ENCODE assay signal across 8 mouse cellular contexts in the genomic region with DNA sequence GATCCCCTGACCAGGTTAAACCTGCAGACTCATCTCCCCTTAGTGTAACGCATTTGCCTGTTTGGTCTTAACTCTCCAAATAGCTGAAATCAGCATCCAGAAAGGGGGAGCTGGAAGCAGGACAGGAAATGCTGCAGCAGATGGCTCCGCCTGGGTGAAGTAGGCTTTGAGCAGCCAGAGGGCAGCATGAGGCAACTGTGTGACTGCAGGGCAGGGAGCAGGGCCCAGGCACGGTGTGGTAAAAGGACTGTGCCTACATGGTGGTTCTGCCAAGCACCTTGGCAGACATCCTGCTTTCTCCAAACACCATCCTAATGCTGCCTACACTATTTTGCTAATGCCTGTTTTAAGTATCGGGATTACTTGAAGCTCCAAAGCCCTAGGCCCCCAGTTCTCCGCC.
A peak's percentile ranks its signal among the peaks of the same experiment; 100 is the strongest.
DNase-seq lines count a peak whose midpoint lies in the region; ATAC-seq and TF ChIP-seq lines count a peak whose summit lies in the region.

No protein-coding gene starts in this region.

- in situ Hi-C loops in ES-E14 (cut with MboI; ENCODE audit: low sequenced_read_pairs in 2 of 2, unreplicated experiment in 2 of 2): no loop called here

- peak; percentile 91 for ATAC-seq in megakaryocyte progenitor cell, adult 5-6 weeks (replicated peaks; ENCODE audit: poor library complexity)
- ATAC-seq in stomach, embryonic 14.5 days (ENCODE audit: insufficient number of reproducible peaks, insufficient read depth, low FRiP score, low read depth): 0 out of 2 replicates have a peak, but pooled peaks have one; percentile 71
- no peak for ATAC-seq in megakaryocyte-erythroid progenitor cell, adult 5-6 weeks (replicated peaks; ENCODE audit: low FRiP score, low TSS enrichment, poor library complexity, severe bottlenecking)

- no peak overlapping the region for H3K9ac ChIP-seq in ES-E14 (ENCODE audit: insufficient read depth, low read depth, low read length, poor library complexity, severe bottlenecking)
- no peak overlapping the region for H3K9ac ChIP-seq in stomach, embryonic 14.5 days (replicated peaks; ENCODE audit: low read depth, low read length)

- TF ChIP-seq CTCF in bone marrow, adult 2 months (IDR thresholded peaks at IDR 0.05; ENCODE audit: control insufficient read depth, insufficient read depth, low read length): 0 out of 2 replicates have a peak, but pooled peaks have one; percentile 16
- peak; percentile 87 for TF ChIP-seq CTCF in layer of hippocampus, adult 2 months (conservative IDR thresholded peaks at IDR 0.05)

- TF ChIP-seq POLR2A in bone marrow, adult 2 months (IDR thresholded peaks at IDR 0.05; ENCODE audit: borderline replicate concordance, control insufficient read depth, low read depth, low read length): no peak

- H3K4me3 ChIP-seq in ES-E14 (ENCODE audit: insufficient read depth in 1 of 2, low read depth in 1 of 2, low read length in 2 of 2, poor library complexity in 1 of 2, severe bottlenecking in 1 of 2): no peak overlapping the region
- H3K4me3 ChIP-seq in bone marrow, adult 2 months (replicated peaks; ENCODE audit: control insufficient read depth, low read depth, low read length): no peak overlapping the region
- H3K4me3 ChIP-seq in layer of hippocampus, adult 2 months: no peak overlapping the region
- H3K4me3 ChIP-seq in stomach, embryonic 14.5 days (ENCODE audit: low read depth, low read length): no peak overlapping the region

- no peaks in the 10 kb centered on the region for H3K9me3 ChIP-seq in ES-E14 (ENCODE audit: control insufficient read depth, insufficient read depth, low read depth, low read length)
- H3K9me3 ChIP-seq in stomach, embryonic 14.5 days (ENCODE audit: control insufficient read depth, low read depth, low read length): no peaks in the 10 kb centered on the region

- no peak overlapping the region for H3K4me2 ChIP-seq in stomach, embryonic 14.5 days (replicated peaks; ENCODE audit: low read depth, low read length)

- no peaks in the 10 kb centered on the region for H3K4me1 ChIP-seq in ES-E14 (ENCODE audit: control insufficient read depth in 2 of 2, insufficient read depth in 2 of 2, low read length in 2 of 2, poor library complexity in 1 of 2)
- H3K4me1 ChIP-seq in bone marrow, adult 2 months (ENCODE audit: control insufficient read depth, insufficient read depth, low read length): no peaks in the 10 kb centered on the region
- peaks cover 9% of the 10 kb centered on the region; the same call in 1 of the 2 replicates for H3K4me1 ChIP-seq in stomach, embryonic 14.5 days (ENCODE audit: control insufficient read depth, insufficient read depth, low read length)

- DNase-seq in ES-E14 (ENCODE audit: low read depth, low spot score): no peak
- peak; percentile 84 for DNase-seq in fibroblast of lung, adult 2 months (ENCODE audit: low read depth)
- DNase-seq in heart, postnatal 25 days (ENCODE audit: low spot score): peak; percentile 64
- peak; percentile 82 to 85 for DNase-seq in layer of hippocampus, adult 2 months (ENCODE audit: low spot score in 2 of 2)

- H3K36me3 ChIP-seq in ES-E14 (ENCODE audit: control insufficient read depth, insufficient read depth, low read length, poor library complexity, severe bottlenecking): no peaks in the 10 kb centered on the region
- no peaks in the 10 kb centered on the region for H3K36me3 ChIP-seq in stomach, embryonic 14.5 days (ENCODE audit: control insufficient read depth, insufficient read depth, low read length)

- 25% methylated on average over 5 of the region's 5 CpGs for WGBS in bone marrow, adult 2 months
- WGBS in stomach, embryonic 14.5 days: 54% methylated on average over 5 of the region's 5 CpGs

- intact Hi-C loops in heart, postnatal 25 days (cut with DNase I): loop anchor here (1.0 to 10.0 kb wide), 4 partner anchors 64 to 287 kb away; no protein-coding TSS in a partner anchor

- no peak overlapping the region for H3K27ac ChIP-seq in ES-E14 (ENCODE audit: insufficient read depth, low read depth, low read length, poor library complexity, severe bottlenecking)
- no peak overlapping the region for H3K27ac ChIP-seq in bone marrow, adult 2 months (ENCODE audit: control insufficient read depth, insufficient read depth, low read depth, low read length, poor library complexity)
- H3K27ac ChIP-seq in layer of hippocampus, adult 2 months: peak overlapping the region; percentile 93
- H3K27ac ChIP-seq in stomach, embryonic 14.5 days (ENCODE audit: low read length): no peak overlapping the region

- no peaks in the 10 kb centered on the region for H3K27me3 ChIP-seq in stomach, embryonic 14.5 days (ENCODE audit: control insufficient read depth, insufficient read depth, low read length)

TF ChIP-seq in ES-E14, 5 proteins besides CTCF, POLR2A, EP300 and RAD21:
- TF ChIP-seq CHD2 (IDR thresholded peaks at IDR 0.05; ENCODE audit: low read depth, low read length): no peak
- no peak for TF ChIP-seq ZNF384 (IDR thresholded peaks at IDR 0.05; ENCODE audit: low read depth, low read length)
- TF ChIP-seq MAFK (IDR thresholded peaks at IDR 0.05; ENCODE audit: insufficient read depth, low read depth, low read length): no peak
- no peak for TF ChIP-seq HCFC1 (IDR thresholded peaks at IDR 0.05; ENCODE audit: borderline replicate concordance, insufficient read depth, low read length)
- peak; percentile 31; the same call in 1 of the 2 replicates for TF ChIP-seq ZC3H11A (IDR thresholded peaks at IDR 0.05; ENCODE audit: borderline replicate concordance, low read depth, low read length)
